Mouse (Mus musculus): ENCODE measurements around the gene Krt84. TPM values are rescaled to one million over a fixed set of nuclear protein-coding genes. Genes with fewer than 3 reads are reported as not detected.

Gene Krt84
- polyA plus RNA-seq, 1 experiment: not detected

- no peaks in the 10 kb centered on the region; the same call in 1 of the 2 replicates for H3K4me1 ChIP-seq (ENCODE audit: control insufficient read depth, insufficient read depth, low read length)
- H3K4me3 ChIP-seq (ENCODE audit: insufficient read depth, low read length): no peak overlapping the region
- H3K27ac ChIP-seq (ENCODE audit: insufficient read depth, low read depth, low read length): no peak overlapping the region
- TF ChIP-seq CTCF (IDR thresholded peaks at IDR 0.05; ENCODE audit: low read depth, low read length) (no peak), POLR2A (IDR thresholded peaks at IDR 0.05; ENCODE audit: borderline replicate concordance, low read depth, low read length) (no peak)
These were observed 50.6 kb downstream of the Krt84 start for GRCm38 (mm10) chr15:101482056-101482455.

DNA sequence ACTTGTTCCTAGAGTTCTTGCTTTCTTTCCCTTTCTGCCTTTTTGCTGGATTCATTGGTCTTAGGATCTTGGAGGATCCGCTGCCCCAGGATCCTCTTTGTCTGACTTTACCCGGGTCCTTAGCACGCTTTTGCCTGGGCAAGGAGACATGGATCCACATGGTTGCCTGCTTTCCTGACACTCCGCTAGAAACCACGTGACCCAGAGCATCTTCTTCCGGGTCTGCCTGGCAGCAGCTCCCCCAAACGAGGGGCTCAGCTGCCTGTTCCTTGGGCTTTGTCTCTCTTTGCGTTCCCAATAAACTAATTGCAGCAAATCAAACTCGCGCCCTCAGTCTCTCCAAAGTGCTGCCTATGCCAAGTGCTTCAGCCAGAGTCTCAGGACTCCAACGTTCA, 53.0 kb downstream of the Krt84 start:
- no peak overlapping the region for H3K27ac ChIP-seq (ENCODE audit: insufficient read depth, low read depth, low read length)
- H3K4me3 ChIP-seq (ENCODE audit: insufficient read depth, low read length): no peak overlapping the region
- H3K4me1 ChIP-seq (ENCODE audit: control insufficient read depth, insufficient read depth, low read length): no peaks in the 10 kb centered on the region
- TF ChIP-seq CTCF (IDR thresholded peaks at IDR 0.05; ENCODE audit: low read depth, low read length) (no peak), POLR2A (IDR thresholded peaks at IDR 0.05; ENCODE audit: borderline replicate concordance, low read depth, low read length) (no peak)

DNA sequence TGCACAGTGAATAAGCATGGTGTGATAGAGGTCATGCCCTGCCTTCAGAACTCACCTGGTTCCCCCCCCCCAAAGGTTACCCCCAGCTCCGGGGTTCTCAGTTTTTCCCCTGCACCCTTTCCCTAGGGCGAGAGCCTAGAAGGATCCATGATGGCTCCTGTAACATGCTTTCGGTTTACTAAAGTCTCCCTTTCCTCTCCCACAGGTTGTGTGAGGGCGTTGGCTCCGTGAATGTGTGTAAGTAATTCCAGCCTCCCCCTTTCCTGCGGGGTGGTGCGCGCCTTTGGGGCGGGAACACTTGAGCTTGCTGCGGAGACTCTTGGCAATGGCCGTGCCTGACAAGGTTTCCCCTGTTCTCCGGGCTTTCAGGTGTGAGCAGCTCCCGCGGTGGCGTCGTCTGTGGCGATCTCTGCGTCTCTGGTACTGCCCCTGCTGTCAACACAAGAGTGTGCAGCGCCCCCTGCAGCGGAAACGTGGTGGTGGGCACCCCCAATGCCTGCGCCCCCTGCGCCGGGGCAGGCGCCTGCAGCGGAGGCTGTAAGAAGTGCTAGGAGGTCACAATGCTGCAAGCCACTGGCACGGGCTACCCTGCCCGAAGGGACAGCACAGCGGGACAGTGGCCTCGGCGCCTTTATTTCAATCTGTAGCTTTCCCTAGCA, 53.5 kb downstream of the Krt84 start:
- TF ChIP-seq CTCF (IDR thresholded peaks at IDR 0.05; ENCODE audit: low read depth, low read length) (no peak), POLR2A (IDR thresholded peaks at IDR 0.05; ENCODE audit: borderline replicate concordance, low read depth, low read length) (no peak)
- no peak overlapping the region for H3K27ac ChIP-seq (ENCODE audit: insufficient read depth, low read depth, low read length)
- H3K4me1 ChIP-seq (ENCODE audit: control insufficient read depth, insufficient read depth, low read length): no peaks in the 10 kb centered on the region
- H3K4me3 ChIP-seq (ENCODE audit: insufficient read depth, low read length): no peak overlapping the region

Other genes starting within 250 kb of the Krt84 start
- 36.4 and 39.1 TPM in 2 replicates for gene Atg101, start 248.5 kb downstream of the Krt84 start, polyA plus RNA-seq (2012; ENCODE audit: insufficient read depth, insufficient read length, missing spikeins)
- not detected in 2 replicates for gene 6030408B16Rik, start 239.6 kb downstream of the Krt84 start, polyA plus RNA-seq (2012; ENCODE audit: insufficient read depth, insufficient read length, missing spikeins)
- 14.8 and 15.6 TPM in 2 replicates for gene Krt80, start 162.7 kb downstream of the Krt84 start, polyA plus RNA-seq (2012; ENCODE audit: insufficient read depth, insufficient read length, missing spikeins)
- 0.48 TPM in 1 of 2 replicates, not detected in the other for gene Krt7, start 121.8 kb downstream of the Krt84 start, polyA plus RNA-seq (2012; ENCODE audit: insufficient read depth, insufficient read length, missing spikeins)
- not detected in 2 replicates for gene Krt87, start 94.0 kb downstream of the Krt84 start, polyA plus RNA-seq (2012; ENCODE audit: insufficient read depth, insufficient read length, missing spikeins)
- gene Krt88, start 85.1 kb downstream of the Krt84 start, polyA plus RNA-seq (2012; ENCODE audit: insufficient read depth, insufficient read length, missing spikeins): not detected in 2 replicates
- gene Krt81, start 69.1 kb downstream of the Krt84 start, polyA plus RNA-seq (2012; ENCODE audit: insufficient read depth, insufficient read length, missing spikeins): not detected in 2 replicates
- not detected in 2 replicates for gene Krt86, start 59.3 kb downstream of the Krt84 start, polyA plus RNA-seq (2012; ENCODE audit: insufficient read depth, insufficient read length, missing spikeins)
- not detected in 2 replicates for gene Krt83, start 41.3 kb downstream of the Krt84 start, polyA plus RNA-seq (2012; ENCODE audit: insufficient read depth, insufficient read length, missing spikeins)
- gene Gm49425, start 15.6 kb downstream of the Krt84 start, polyA plus RNA-seq (2012; ENCODE audit: insufficient read depth, insufficient read length, missing spikeins): not detected in 2 replicates
- gene Krt82, start 17.8 kb upstream of the Krt84 start, polyA plus RNA-seq (2012; ENCODE audit: insufficient read depth, insufficient read length, missing spikeins): not detected in 2 replicates
- not detected in 2 replicates for gene Krt90, start 30.1 kb upstream of the Krt84 start, polyA plus RNA-seq (2012; ENCODE audit: insufficient read depth, insufficient read length, missing spikeins)
- gene Krt75, start 41.1 kb upstream of the Krt84 start, polyA plus RNA-seq (2012; ENCODE audit: insufficient read depth, insufficient read length, missing spikeins): not detected in 2 replicates
- not detected in 2 replicates for gene Gm5414, start 95.4 kb upstream of the Krt84 start, polyA plus RNA-seq (2012; ENCODE audit: insufficient read depth, insufficient read length, missing spikeins)
- not detected in 2 replicates for gene Gm5478, start 114.6 kb upstream of the Krt84 start, polyA plus RNA-seq (2012; ENCODE audit: insufficient read depth, insufficient read length, missing spikeins)
- not detected in 2 replicates for gene Krt6b, start 147.5 kb upstream of the Krt84 start, polyA plus RNA-seq (2012; ENCODE audit: insufficient read depth, insufficient read length, missing spikeins)
- gene Krt6a, start 161.5 kb upstream of the Krt84 start, polyA plus RNA-seq (2012; ENCODE audit: insufficient read depth, insufficient read length, missing spikeins): not detected in 2 replicates
- gene Krt5, start 180.1 kb upstream of the Krt84 start, polyA plus RNA-seq (2012; ENCODE audit: insufficient read depth, insufficient read length, missing spikeins): 0.36 TPM in 1 of 2 replicates, not detected in the other
- not detected in 2 replicates for gene Krt71, start 210.3 kb upstream of the Krt84 start, polyA plus RNA-seq (2012; ENCODE audit: insufficient read depth, insufficient read length, missing spikeins)